Mouse (Mus musculus): ENCODE measurements around the gene Tcf7l1. TPM values are rescaled to one million over a fixed set of nuclear protein-coding genes. Genes with fewer than 3 reads are reported as not detected.
A peak's percentile ranks its signal among the peaks of the same experiment; 100 is the strongest.
"Not testable (repeated sequence)": the region's sequence is repeated elsewhere in the genome, so short reads cannot be mapped to it uniquely, and the experiment has no call there.

The Tcf7l1 gene
- total and polyA plus RNA-seq, 3 experiments: not detected

- TF ChIP-seq TCF12 (IDR thresholded peaks at IDR 0.05; ENCODE audit: low read depth, low read length): no peak
- TF ChIP-seq RAD21 (IDR thresholded peaks at IDR 0.05; ENCODE audit: low read depth, low read length): peak; percentile 33
- TF ChIP-seq MAX (IDR thresholded peaks at IDR 0.05; ENCODE audit: low read length): no peak
- TF ChIP-seq SMC3 (IDR thresholded peaks at IDR 0.05; ENCODE audit: low read depth, low read length): peak; percentile 44
- no peak for TF ChIP-seq ZNF384 (IDR thresholded peaks at IDR 0.05; ENCODE audit: low read depth, low read length)
- TF ChIP-seq CTCF (IDR thresholded peaks at IDR 0.05 in 2 of 3, conservative IDR thresholded peaks at IDR 0.05 in 1 of 3; ENCODE audit: control insufficient read depth in 1 of 3, insufficient read depth in 1 of 3, low read depth in 2 of 3, low read length in 3 of 3, poor library complexity in 1 of 3, severe bottlenecking in 1 of 3): peak; percentile 52 to 65 (median 55)
- TF ChIP-seq RCOR1 (IDR thresholded peaks at IDR 0.05; ENCODE audit: low read depth, low read length): no peak
- Histone ChIP-seq H3K27ac (ENCODE audit: control insufficient read depth, low read depth, low read length) (no peak overlapping the region), H3K79me2 (ENCODE audit: control insufficient read depth, insufficient read depth, low read length, poor library complexity) (no peaks in the 10 kb centered on the region), H3K36me3 (ENCODE audit: control insufficient read depth in 1 of 2, insufficient read depth in 2 of 2, low read length in 2 of 2) (no peaks in the 10 kb centered on the region), H3K4me1 (ENCODE audit: control insufficient read depth in 1 of 2, insufficient read depth in 2 of 2, low read length in 2 of 2) (peaks cover 0 to 4% of the 10 kb centered on the region in 2 experiments; a peak in 1 of 4 replicates), H3K9ac (ENCODE audit: control insufficient read depth, low read depth, low read length, poor library complexity, severe bottlenecking) (no peak overlapping the region), H3K9me3 (replicated peaks; ENCODE audit: insufficient read depth, low read length) (no peaks in the 10 kb centered on the region), H3K4me3 (ENCODE audit: control insufficient read depth in 1 of 2, insufficient read depth in 1 of 2, low read depth in 2 of 2, low read length in 2 of 2) (no peak overlapping the region), H3K27me3 (ENCODE audit: control insufficient read depth in 1 of 2, insufficient read depth in 2 of 2, low read length in 2 of 2) (no peaks in the 10 kb centered on the region)
- peak; percentile 49 for DNase-seq (ENCODE audit: low read depth, low spot score)
Measured at GRCm38 (mm10) chr6:72828857-72829256, 39.8 kb upstream of the Tcf7l1 start.

DNA sequence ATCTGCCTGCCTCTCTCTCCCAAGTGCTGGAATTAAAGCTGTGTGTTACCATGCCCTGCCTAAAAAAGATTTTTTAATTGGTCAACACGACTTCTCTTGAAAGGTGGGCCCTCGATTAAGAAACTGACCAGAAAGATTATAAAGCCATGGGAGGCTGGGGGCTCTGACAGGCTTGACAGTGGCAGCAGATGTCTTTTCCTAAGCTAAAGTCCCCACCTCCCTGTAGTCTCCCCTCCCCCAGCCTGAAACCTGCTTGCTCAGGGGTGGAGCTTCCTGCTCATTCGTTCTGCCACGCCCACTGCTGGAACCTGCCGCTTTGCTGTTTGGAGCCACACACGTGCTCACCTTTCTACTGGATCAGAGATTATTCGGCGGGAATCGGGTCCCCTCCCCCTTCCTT, 39.0 kb upstream of the Tcf7l1 start:
- not testable (repeated sequence) for H3K4me1 ChIP-seq (ENCODE audit: control insufficient read depth in 1 of 2, insufficient read depth in 2 of 2, low read length in 2 of 2); H3K79me2 ChIP-seq (ENCODE audit: control insufficient read depth, insufficient read depth, low read length, poor library complexity); H3K9me3 ChIP-seq (replicated peaks; ENCODE audit: insufficient read depth, low read length); DNase-seq (ENCODE audit: low read depth, low spot score); H3K4me3 ChIP-seq (ENCODE audit: control insufficient read depth in 1 of 2, insufficient read depth in 1 of 2, low read depth in 2 of 2, low read length in 2 of 2); H3K9ac ChIP-seq (ENCODE audit: control insufficient read depth, low read depth, low read length, poor library complexity, severe bottlenecking); H3K27ac ChIP-seq (ENCODE audit: control insufficient read depth, low read depth, low read length); H3K36me3 ChIP-seq (ENCODE audit: control insufficient read depth in 1 of 2, insufficient read depth in 2 of 2, low read length in 2 of 2); H3K27me3 ChIP-seq (ENCODE audit: control insufficient read depth in 1 of 2, insufficient read depth in 2 of 2, low read length in 2 of 2)

- Histone ChIP-seq H3K9ac (ENCODE audit: control insufficient read depth, low read depth, low read length, poor library complexity, severe bottlenecking) (no peak overlapping the region), H3K36me3 (ENCODE audit: control insufficient read depth in 1 of 2, insufficient read depth in 2 of 2, low read length in 2 of 2) (no peaks in the 10 kb centered on the region), H3K9me3 (replicated peaks; ENCODE audit: insufficient read depth, low read length) (no peaks in the 10 kb centered on the region), H3K79me2 (ENCODE audit: control insufficient read depth, insufficient read depth, low read length, poor library complexity) (no peaks in the 10 kb centered on the region), H3K27me3 (ENCODE audit: control insufficient read depth in 1 of 2, insufficient read depth in 2 of 2, low read length in 2 of 2) (no peaks in the 10 kb centered on the region; a peak in 1 of 4 replicates), H3K4me3 (ENCODE audit: control insufficient read depth in 1 of 2, insufficient read depth in 1 of 2, low read depth in 2 of 2, low read length in 2 of 2) (no peak overlapping the region), H3K4me1 (ENCODE audit: control insufficient read depth in 1 of 2, insufficient read depth in 2 of 2, low read length in 2 of 2) (no peaks in the 10 kb centered on the region), H3K27ac (ENCODE audit: control insufficient read depth, low read depth, low read length) (no peak overlapping the region)
- no peak for DNase-seq (ENCODE audit: low read depth, low spot score)
- TF ChIP-seq MYB (IDR thresholded peaks at IDR 0.05; ENCODE audit: low read depth, low read length) (no peak), SIN3A (IDR thresholded peaks at IDR 0.05; ENCODE audit: low read length) (no peak), USF1 (IDR thresholded peaks at IDR 0.05; ENCODE audit: low read depth, low read length) (no peak)
Measured at GRCm38 (mm10) chr6:72825762-72826161, 36.7 kb upstream of the Tcf7l1 start.
